Mouse (Mus musculus) hindbrain, embryonic 13.5 days (tissue): ENCODE results near the gene F2rl2. TPM values are rescaled to one million over a fixed set of nuclear protein-coding genes. Genes with fewer than 3 reads are reported as not detected.

Experiments used
- ATAC-seq: fragments of 200-750 bp; cut with Nextera tagmentation; 2 replicates; pipeline ENCODE4 v1.8.0; 2017; ENCODE audit warnings: moderate TSS enrichment; ENCODE audit not compliant: low FRiP score
- H3K27ac ChIP-seq: fragments of 300-500 bp; sonication (generic); 2 replicates; pipeline ENCODE4 v1.5.1; 2015; ENCODE audit warnings: inconsistent platforms, mild to moderate bottlenecking, moderate library complexity
- H3K27me3 ChIP-seq: fragments of 300-500 bp; sonication (generic); 2 replicates; pipeline ENCODE4 v1.6.1; 2015; ENCODE audit warnings: mild to moderate bottlenecking, inconsistent platforms
- H3K36me3 ChIP-seq: fragments of 300-500 bp; sonication (generic); 2 replicates; pipeline ENCODE4 v1.6.1; 2015; ENCODE audit warnings: mild to moderate bottlenecking, inconsistent platforms
- H3K4me1 ChIP-seq: fragments of 300-500 bp; sonication (generic); replicated peaks from 2 replicates; pipeline ENCODE4 v1.6.1; 2015; ENCODE audit warnings: inconsistent platforms
- H3K4me2 ChIP-seq: fragments of 300-500 bp; sonication (generic); 2 replicates; pipeline ENCODE4 v1.6.1; 2015; ENCODE audit warnings: inconsistent platforms, mild to moderate bottlenecking, moderate library complexity
- H3K4me3 ChIP-seq: fragments of 300-500 bp; sonication (generic); 2 replicates; pipeline ENCODE4 v1.5.1; 2015; ENCODE audit warnings: mild to moderate bottlenecking, inconsistent platforms
- H3K9ac ChIP-seq: fragments of 300-500 bp; sonication (generic); 2 replicates; pipeline ENCODE4 v1.6.1; 2015; ENCODE audit warnings: mild to moderate bottlenecking, inconsistent platforms
- H3K9me3 ChIP-seq: fragments of 300-500 bp; sonication (generic); 2 replicates; pipeline ENCODE4 v1.6.1; 2016; ENCODE audit warnings: inconsistent platforms
- WGBS: fragments of 180-500 bp; shearing (Covaris S2); methylation state at CpG from one replicate; pipeline ENCODE4 v1.1.7; 2015; 5-methylcytosine and 5-hydroxymethylcytosine counted together
- polyA plus RNA-seq: library from polyadenylated mRNA; unstranded; fragments of >200 nt; fragmentation: Nextera tagmentation; extraction: Ambion mirVana; gene quantifications from 2 replicates; pipeline ENCODE4 v1.2.1, GENCODE M21; 2015

The F2rl2 gene
- polyA plus RNA-seq, 1 experiment from 2014 or later = 0.91 TPM

DNA sequence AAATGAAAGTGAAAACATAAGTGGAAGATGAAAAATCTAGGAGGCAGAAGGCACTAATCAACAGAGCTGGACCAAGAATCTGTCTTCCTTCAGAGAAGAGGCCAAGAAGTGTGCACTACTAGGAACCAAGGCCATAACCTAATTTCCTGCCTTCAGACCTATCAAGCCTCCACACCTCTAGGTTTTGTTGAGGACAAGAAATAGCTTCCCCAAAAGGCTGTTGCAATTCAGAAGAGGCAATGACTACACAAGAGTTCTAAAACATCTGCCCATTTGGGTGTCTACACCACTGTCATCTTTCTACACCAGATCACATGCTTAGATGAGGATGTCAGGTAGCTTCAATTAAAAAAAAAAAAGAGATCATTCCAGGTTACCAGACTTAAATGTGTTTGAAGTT lies 15.4 kb downstream of the F2rl2 start:
- no peaks in the 10 kb centered on the region for H3K4me1 ChIP-seq
- no peak overlapping the region for H3K4me2 ChIP-seq
- H3K4me3 ChIP-seq = no peak overlapping the region
- no peaks in the 10 kb centered on the region for H3K27me3 ChIP-seq
- no peak for ATAC-seq
- no peak overlapping the region for H3K9ac ChIP-seq
- H3K9me3 ChIP-seq = no peaks in the 10 kb centered on the region
- H3K36me3 ChIP-seq = no peaks in the 10 kb centered on the region
- no peak overlapping the region for H3K27ac ChIP-seq

DNA sequence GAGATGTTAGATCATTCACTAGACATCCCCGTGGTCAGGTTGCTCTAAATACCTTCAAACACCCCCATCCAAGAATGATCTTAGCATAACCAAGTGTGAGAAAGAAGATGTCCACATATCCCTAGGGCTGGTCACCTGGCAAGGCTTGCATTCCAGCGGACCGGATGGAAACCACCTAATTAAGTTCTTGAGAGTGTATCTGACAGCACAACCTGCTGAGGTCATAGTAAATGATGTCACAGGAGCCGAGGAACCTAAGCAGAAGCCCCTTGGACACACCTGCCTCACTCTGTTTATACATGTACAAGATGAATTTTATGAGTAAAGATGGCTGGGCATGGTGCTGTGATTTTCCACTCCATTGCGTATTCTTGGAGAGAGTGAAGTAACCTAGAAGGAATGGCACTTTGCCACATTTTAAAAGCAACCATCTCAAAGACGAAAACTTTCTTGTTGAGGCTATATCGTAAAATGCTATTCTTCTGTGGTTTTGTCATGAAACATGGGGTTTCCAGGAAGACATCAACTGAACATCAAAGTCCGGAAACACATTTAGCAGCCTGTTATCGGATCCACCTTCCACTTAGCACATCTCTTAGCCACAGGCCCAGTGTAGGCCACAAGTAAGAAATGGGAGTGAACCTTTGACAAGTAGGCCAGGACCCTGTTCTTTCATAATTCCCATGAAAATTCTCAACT lies 16.1 kb downstream of the F2rl2 start:
- H3K4me1 ChIP-seq = no peaks in the 10 kb centered on the region
- no peaks in the 10 kb centered on the region for H3K9me3 ChIP-seq
- H3K4me3 ChIP-seq = no peak overlapping the region
- no peak for ATAC-seq
- no peak overlapping the region for H3K4me2 ChIP-seq
- 97% methylated on average over 9 of the region's 9 CpGs for WGBS
- H3K27ac ChIP-seq = no peak overlapping the region
- no peaks in the 10 kb centered on the region for H3K27me3 ChIP-seq
- no peak overlapping the region for H3K9ac ChIP-seq
- no peaks in the 10 kb centered on the region for H3K36me3 ChIP-seq

- 67% methylated on average over 3 of the region's 3 CpGs for WGBS
- H3K4me3 ChIP-seq = no peak overlapping the region
- no peaks in the 10 kb centered on the region; the same call in 1 of the 2 replicates for H3K4me1 ChIP-seq
- H3K27ac ChIP-seq = no peak overlapping the region
- H3K4me2 ChIP-seq = no peak overlapping the region
- H3K27me3 ChIP-seq = no peaks in the 10 kb centered on the region
- H3K9ac ChIP-seq = no peak overlapping the region
- H3K36me3 ChIP-seq = no peaks in the 10 kb centered on the region
- no peaks in the 10 kb centered on the region for H3K9me3 ChIP-seq
- no peak for ATAC-seq
Observed at GRCm38 (mm10) chr13:95714271-95714975, 17.8 kb downstream of the F2rl2 start.

DNA sequence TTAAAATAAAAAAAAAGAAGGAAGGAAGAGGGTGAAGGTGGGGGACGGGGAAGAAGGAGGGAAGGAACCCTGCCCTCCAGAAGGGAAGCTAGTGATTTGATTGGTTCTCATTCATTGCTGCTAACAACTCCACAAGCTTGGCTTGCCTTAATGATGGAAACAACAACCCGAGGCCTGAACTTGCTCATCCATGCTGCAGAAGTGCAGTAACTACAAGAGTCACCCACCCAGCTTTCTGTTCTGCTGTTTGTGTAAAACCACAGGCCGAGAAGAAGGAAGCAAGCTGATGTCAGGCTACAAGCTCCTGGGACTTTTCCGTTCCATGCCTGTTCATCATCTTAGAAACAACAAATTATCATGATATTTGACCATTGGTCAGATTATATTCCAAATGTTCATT lies 18.7 kb downstream of the F2rl2 start:
- no peaks in the 10 kb centered on the region for H3K27me3 ChIP-seq
- H3K9me3 ChIP-seq = no peaks in the 10 kb centered on the region
- 80% methylated on average over 4 of the region's 4 CpGs for WGBS
- no peak for ATAC-seq
- H3K9ac ChIP-seq = no peak overlapping the region
- no peaks in the 10 kb centered on the region for H3K36me3 ChIP-seq
- no peak overlapping the region for H3K4me3 ChIP-seq
- H3K4me2 ChIP-seq = no peak overlapping the region
- peaks cover 5% of the 10 kb centered on the region for H3K4me1 ChIP-seq
- H3K27ac ChIP-seq = no peak overlapping the region

- peak; percentile 66; the same call in 1 of the 2 replicates for ATAC-seq
Observed at GRCm38 (mm10) chr13:95719320-95720232, 22.9 kb downstream of the F2rl2 start.

GRCm38 (mm10) chr13:95730491-95730890 lies 33.8 kb downstream of the F2rl2 start:
- WGBS = 88% methylated on average over 4 of the region's 4 CpGs
- Histone ChIP-seq H3K4me1 (no peaks in the 10 kb centered on the region), H3K36me3 (no peaks in the 10 kb centered on the region), H3K27ac (no peak overlapping the region), H3K27me3 (no peaks in the 10 kb centered on the region), H3K4me3 (no peak overlapping the region), H3K4me2 (no peak overlapping the region), H3K9ac (no peak overlapping the region), H3K9me3 (no peaks in the 10 kb centered on the region)
- no peak for ATAC-seq

More at GRCm38 (mm10) chr13:95719320-95720232, 22.9 kb downstream of the F2rl2 start:
- Histone ChIP-seq H3K9ac (0 out of 2 replicates have a peak overlapping the region, but pooled peaks have one; percentile 29), H3K4me2 (peak overlapping the region; percentile 37), H3K4me3 (no peak overlapping the region; the same call in 1 of the 2 replicates), H3K36me3 (no peaks in the 10 kb centered on the region), H3K9me3 (no peaks in the 10 kb centered on the region), H3K4me1 (peaks cover 5% of the 10 kb centered on the region), H3K27ac (peak overlapping the region; percentile 12; the same call in 1 of the 2 replicates), H3K27me3 (no peaks in the 10 kb centered on the region)
- WGBS = 57% methylated on average over 14 of the region's 14 CpGs

DNA sequence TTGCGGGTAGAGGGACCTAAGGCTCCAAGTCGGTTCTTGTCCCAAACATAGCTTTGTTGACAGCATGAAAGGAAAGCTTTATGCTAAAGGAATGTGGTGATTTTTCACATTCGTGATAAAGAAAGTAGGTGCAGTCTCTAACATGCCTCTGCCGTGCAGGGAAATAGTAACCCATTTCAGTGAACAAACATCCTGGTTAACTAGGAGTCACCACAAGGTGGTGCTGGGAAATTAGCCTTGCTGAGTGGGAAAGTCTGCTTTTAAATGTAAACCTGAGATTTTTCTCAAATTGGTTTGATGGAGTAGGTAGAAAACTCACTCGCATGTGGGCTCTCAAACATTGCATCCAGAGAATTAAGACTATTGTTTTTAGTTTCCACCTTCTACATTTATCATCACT lies 43.0 kb downstream of the F2rl2 start:
- H3K9me3 ChIP-seq = no peaks in the 10 kb centered on the region
- H3K27me3 ChIP-seq = no peaks in the 10 kb centered on the region
- H3K27ac ChIP-seq = no peak overlapping the region
- WGBS = 76% methylated on average over 5 of the region's 5 CpGs
- H3K9ac ChIP-seq = no peak overlapping the region
- H3K36me3 ChIP-seq = no peaks in the 10 kb centered on the region
- ATAC-seq = no peak
- H3K4me2 ChIP-seq = no peak overlapping the region
- H3K4me3 ChIP-seq = no peak overlapping the region
- H3K4me1 ChIP-seq = no peaks in the 10 kb centered on the region

DNA sequence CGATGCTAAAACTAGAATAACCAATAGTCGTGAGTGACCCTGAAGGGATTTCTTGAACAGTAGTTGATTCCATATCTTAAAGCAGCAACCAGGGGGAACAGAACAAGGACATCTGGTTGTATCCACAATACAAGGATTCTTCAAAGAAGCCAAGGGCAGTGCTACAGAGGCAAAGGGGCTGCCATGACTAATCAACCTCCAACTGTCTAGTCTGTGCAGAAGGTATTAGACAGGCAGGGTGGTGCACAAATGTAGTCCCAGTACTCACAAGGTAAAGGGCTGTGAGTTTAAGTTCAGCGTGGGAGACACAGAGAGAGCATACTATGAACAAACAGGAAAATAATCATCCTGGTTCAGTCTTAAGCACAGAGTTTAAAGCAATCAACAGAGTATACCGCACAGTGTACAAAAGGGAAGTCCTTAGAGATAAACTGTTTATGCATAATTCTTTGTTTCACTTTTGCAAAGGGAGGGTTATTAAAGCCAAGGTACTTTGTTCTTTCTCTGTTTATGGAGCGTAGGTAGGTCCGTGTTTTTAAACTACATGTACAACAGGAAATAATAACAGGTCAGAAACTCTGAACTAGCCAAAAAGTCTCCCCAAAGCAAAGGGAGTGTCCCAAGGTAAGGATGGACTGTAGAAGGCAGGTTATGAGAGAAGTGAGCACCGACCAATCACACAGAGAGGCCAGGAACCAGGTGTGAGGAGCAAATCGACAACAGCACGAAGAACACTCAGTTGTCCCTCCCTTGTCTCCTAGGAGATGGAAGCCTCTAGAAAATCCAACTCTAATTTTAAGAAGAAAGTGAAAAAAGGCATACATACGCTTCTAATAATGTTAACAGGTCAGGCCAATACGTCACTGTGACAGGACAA lies 45.4 kb downstream of the F2rl2 start:
- H3K4me3 ChIP-seq = no peak overlapping the region
- H3K27me3 ChIP-seq = no peaks in the 10 kb centered on the region
- H3K9ac ChIP-seq = no peak overlapping the region
- no peaks in the 10 kb centered on the region for H3K4me1 ChIP-seq
- no peaks in the 10 kb centered on the region for H3K36me3 ChIP-seq
- ATAC-seq = no peak
- 93% methylated on average over 11 of the region's 11 CpGs for WGBS
- no peak overlapping the region for H3K4me2 ChIP-seq
- H3K27ac ChIP-seq = no peak overlapping the region
- H3K9me3 ChIP-seq = no peaks in the 10 kb centered on the region

DNA sequence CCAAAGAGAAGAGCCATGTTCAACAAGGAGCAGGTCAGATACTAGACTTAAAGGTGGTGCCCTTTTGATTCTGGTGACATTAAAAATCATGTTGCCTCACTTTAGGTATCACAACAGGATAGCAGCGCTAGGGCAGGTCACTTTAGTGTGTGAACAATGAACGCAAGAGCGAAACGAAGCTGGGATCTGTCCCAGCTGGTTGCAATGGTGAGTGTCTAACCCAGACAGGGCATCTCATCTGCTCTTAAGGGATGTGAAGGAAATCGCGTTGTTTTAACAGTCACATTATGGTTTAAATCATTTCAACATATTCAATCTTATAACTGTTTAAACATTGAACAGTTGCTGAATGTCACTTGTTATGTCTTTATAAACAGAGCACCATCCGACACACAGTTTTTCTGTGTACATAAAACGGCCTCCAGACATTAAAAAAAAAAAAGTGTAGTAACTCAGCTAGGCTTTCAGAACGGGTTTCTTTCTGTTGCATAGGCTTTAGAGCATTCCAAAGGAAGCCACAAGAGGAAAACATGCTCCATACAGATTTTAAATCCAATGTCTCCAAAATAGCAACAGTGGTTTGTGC lies 46.3 kb downstream of the F2rl2 start:
- H3K36me3 ChIP-seq = no peaks in the 10 kb centered on the region
- no peak overlapping the region for H3K27ac ChIP-seq
- ATAC-seq = no peak
- no peaks in the 10 kb centered on the region for H3K4me1 ChIP-seq
- 88% methylated on average over 9 of the region's 9 CpGs for WGBS
- H3K9ac ChIP-seq = no peak overlapping the region
- no peaks in the 10 kb centered on the region for H3K9me3 ChIP-seq
- no peak overlapping the region for H3K4me3 ChIP-seq
- no peaks in the 10 kb centered on the region for H3K27me3 ChIP-seq
- H3K4me2 ChIP-seq = no peak overlapping the region

DNA sequence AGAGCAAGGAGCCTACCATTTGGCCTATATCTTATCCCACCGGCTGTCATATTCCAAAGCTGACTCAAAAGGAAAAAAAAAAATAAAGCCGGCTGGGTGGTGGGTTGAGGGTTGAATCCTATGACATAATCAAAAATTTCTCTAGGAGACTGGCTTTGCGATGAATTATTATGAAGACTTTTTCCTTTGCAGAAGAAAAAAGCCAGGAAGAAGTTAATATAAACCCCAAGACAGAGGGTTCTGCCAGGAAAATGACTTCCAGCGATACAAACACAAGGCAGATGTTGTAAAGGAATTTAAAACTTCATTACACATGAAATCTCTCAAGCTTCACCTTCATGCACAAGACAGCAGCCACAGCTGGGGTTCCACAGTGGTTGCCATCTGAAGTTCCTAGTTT lies 48.8 kb downstream of the F2rl2 start:
- Histone ChIP-seq H3K4me2 (no peak overlapping the region), H3K36me3 (no peaks in the 10 kb centered on the region), H3K4me3 (no peak overlapping the region), H3K4me1 (no peaks in the 10 kb centered on the region), H3K27ac (no peak overlapping the region), H3K9me3 (no peaks in the 10 kb centered on the region), H3K27me3 (no peaks in the 10 kb centered on the region), H3K9ac (no peak overlapping the region)
- 93% methylated on average over 4 of the region's 4 CpGs for WGBS
- ATAC-seq = no peak

DNA sequence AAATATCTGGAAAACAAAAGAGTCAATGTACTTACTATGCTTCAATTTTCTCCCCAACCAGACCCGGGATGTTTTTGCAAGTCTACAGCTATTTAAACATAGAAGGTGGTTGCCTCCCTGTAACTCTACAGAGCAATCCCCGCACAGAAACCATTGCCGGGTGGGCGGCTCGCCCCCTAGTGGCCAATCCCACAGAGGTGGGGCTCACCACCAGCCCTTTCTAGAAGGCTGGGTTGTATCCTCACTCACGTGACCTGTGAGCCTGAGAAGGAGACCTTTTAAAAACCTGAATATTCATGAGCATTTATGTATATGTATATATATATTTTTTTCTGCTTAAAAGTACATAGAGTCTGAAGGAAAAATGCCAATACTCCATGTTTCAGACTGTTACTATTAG lies 49.9 kb downstream of the F2rl2 start:
- H3K9me3 ChIP-seq = no peaks in the 10 kb centered on the region
- 12% methylated on average over 6 of the region's 6 CpGs for WGBS
- H3K4me3 ChIP-seq = no peak overlapping the region
- no peaks in the 10 kb centered on the region for H3K4me1 ChIP-seq
- H3K36me3 ChIP-seq = no peaks in the 10 kb centered on the region
- H3K27ac ChIP-seq = no peak overlapping the region
- no peaks in the 10 kb centered on the region for H3K27me3 ChIP-seq
- H3K4me2 ChIP-seq = no peak overlapping the region
- no peak overlapping the region for H3K9ac ChIP-seq
- ATAC-seq = peak; percentile 63; the same call in 1 of the 2 replicates
